Mouse (Mus musculus) forebrain, embryonic 10.5 days (tissue): ENCODE data around the gene Zkscan17. TPM values are rescaled to one million over a fixed set of nuclear protein-coding genes. Genes with fewer than 3 reads are reported as not detected.

ENCODE experiments used
- DNase-seq: peaks from one replicate; pipeline ENCODE4 v3.0.0-alpha.2; 2017; ENCODE audit warnings: low spot score; ENCODE audit errors: extremely low spot score
- H3K27ac ChIP-seq: fragments of 300-500 bp; sonication (generic); 2 replicates; pipeline ENCODE4 v1.5.1; 2016; ENCODE audit warnings: mild to moderate bottlenecking
- H3K27me3 ChIP-seq: fragments of 300-500 bp; sonication (generic); 2 replicates; pipeline ENCODE4 v1.6.1; 2016; ENCODE audit warnings: mild to moderate bottlenecking; ENCODE audit not compliant: poor library complexity, severe bottlenecking
- H3K36me3 ChIP-seq: fragments of 300-500 bp; sonication (generic); replicated peaks from 2 replicates; pipeline ENCODE4 v1.6.1; 2016; ENCODE audit warnings: mild to moderate bottlenecking, moderate library complexity
- H3K4me1 ChIP-seq: fragments of 300-500 bp; sonication (generic); 2 replicates; pipeline ENCODE4 v1.6.1; 2016
- H3K4me3 ChIP-seq: fragments of 300-500 bp; sonication (generic); 2 replicates; pipeline ENCODE4 v1.5.1; 2016; ENCODE audit warnings: mild to moderate bottlenecking, moderate library complexity
- H3K9me3 ChIP-seq: fragments of 300-500 bp; sonication (generic); 2 replicates; pipeline ENCODE4 v1.6.1; 2016; ENCODE audit warnings: mild to moderate bottlenecking, moderate library complexity
- WGBS: fragments of 180-500 bp; shearing (Covaris S2); methylation state at CpG from one replicate; pipeline ENCODE4 v1.1.7; 2016; 5-methylcytosine and 5-hydroxymethylcytosine counted together
- polyA plus RNA-seq: library from polyadenylated mRNA; unstranded; fragments of >200 nt; fragmentation: Nextera tagmentation; extraction: Ambion mirVana; gene quantifications from 2 replicates; pipeline ENCODE4 v1.2.1, GENCODE M21; 2016

Zkscan17 gene
- polyA plus RNA-seq, 1 experiment from 2014 or later = 43.1 TPM

- H3K36me3 ChIP-seq = peaks cover 57% of the 10 kb centered on the region
- H3K9me3 ChIP-seq = peaks cover 16% of the 10 kb centered on the region
- H3K4me3 ChIP-seq = no peak overlapping the region
- H3K27me3 ChIP-seq = no peaks in the 10 kb centered on the region
- no peak overlapping the region for H3K27ac ChIP-seq
- 95% methylated on average over 12 of the region's 12 CpGs for WGBS
- no peaks in the 10 kb centered on the region for H3K4me1 ChIP-seq
- no peak for DNase-seq
These were observed 88.6 kb downstream of the Zkscan17 start for GRCm38 (mm10) chr11:59437954-59438353.

Other genes with a start within 250 kb of the Zkscan17 start
- gene Wnt3a, start 236.0 kb downstream of the Zkscan17 start, polyA plus RNA-seq = 8.4 and 11.8 TPM in 2 replicates
- 9.9 and 10.9 TPM in 2 replicates for gene Wnt9a, start 219.8 kb downstream of the Zkscan17 start, polyA plus RNA-seq
- gene Prss38, start 151.1 kb downstream of the Zkscan17 start, polyA plus RNA-seq = not detected in 2 replicates
- gene Jmjd4, start 76.7 kb downstream of the Zkscan17 start, polyA plus RNA-seq = 19.7 and 20.9 TPM in 2 replicates
- gene Snap47, start 75.6 kb downstream of the Zkscan17 start, polyA plus RNA-seq = 111 and 114 TPM in 2 replicates
- gene Zfp867, start 54.3 kb downstream of the Zkscan17 start, polyA plus RNA-seq = 8.9 and 9.3 TPM in 2 replicates
- gene Nlrp3, start 14.8 kb upstream of the Zkscan17 start, polyA plus RNA-seq = 0.04 TPM in 1 of 2 replicates, not detected in the other
- gene Olfr222, start 49.5 kb upstream of the Zkscan17 start, polyA plus RNA-seq = not detected in 2 replicates
- not detected in 2 replicates for gene Olfr223, start 66.5 kb upstream of the Zkscan17 start, polyA plus RNA-seq
- 24.8 and 28.3 TPM in 2 replicates for gene Mprip, start 134.6 kb upstream of the Zkscan17 start, polyA plus RNA-seq